Mouse (Mus musculus) bone marrow, adult 2 months (tissue): ENCODE results near the gene Rpl38. TPM values are rescaled to one million over a fixed set of nuclear protein-coding genes. Genes with fewer than 3 reads are reported as not detected.
A peak's percentile ranks its signal among the peaks of the same experiment; 100 is the strongest.
"Not testable (repeated sequence)": the region's sequence is repeated elsewhere in the genome, so short reads cannot be mapped to it uniquely, and the experiment has no call there.

Source experiments
- H3K27ac ChIP-seq: fragments of 200-500 bp; 2 replicates; pipeline ENCODE4 v1.5.1; 2012; ENCODE audit warnings: low read depth, mild to moderate bottlenecking, control low read depth, inconsistent platforms, low read length; ENCODE audit not compliant: control insufficient read depth, poor library complexity, insufficient read depth
- H3K4me1 ChIP-seq: fragments of 200-500 bp; 2 replicates; pipeline ENCODE4 v1.6.1; 2011; ENCODE audit warnings: low read length; ENCODE audit not compliant: control insufficient read depth, insufficient read depth
- H3K4me3 ChIP-seq: fragments of 200-500 bp; replicated peaks from 2 replicates; pipeline ENCODE3; 2011; ENCODE audit warnings: mild to moderate bottlenecking, low read depth, low read length, control low read depth; ENCODE audit not compliant: control insufficient read depth
- CTCF ChIP-seq: fragments of 200-500 bp; IDR thresholded peaks from 2 replicates; pipeline ENCODE4 v1.5.1; 2011; ENCODE audit warnings: low read length, control low read depth; ENCODE audit not compliant: control insufficient read depth, insufficient read depth
- POLR2A ChIP-seq: fragments of 200-500 bp; IDR thresholded peaks from 2 replicates; pipeline ENCODE4 v1.6.1; 2011; ENCODE audit warnings: low read depth, mild to moderate bottlenecking, control low read depth, low read length, borderline replicate concordance; ENCODE audit not compliant: control insufficient read depth
- WGBS: fragments of 180-500 bp; shearing (Covaris S2); methylation state at CpG from one replicate; pipeline ENCODE4 v1.1.7; 2018; 5-methylcytosine and 5-hydroxymethylcytosine counted together
- polyA plus RNA-seq: library from polyadenylated mRNA; stranded (reverse); fragments of >200 nt; gene quantifications from 2 replicates; pipeline ENCODE4 v1.2.4, GENCODE M21; 2011; ENCODE audit warnings: low replicate concordance; ENCODE audit not compliant: missing spikeins, insufficient read depth, insufficient read length

Rpl38 gene
- polyA plus RNA-seq, 1 experiment: 3,301 TPM

- Histone ChIP-seq H3K27ac (no peak overlapping the region), H3K4me1 (peaks cover 2% of the 10 kb centered on the region; the same call in 1 of the 2 replicates), H3K4me3 (no peak overlapping the region)
- TF ChIP-seq POLR2A: no peak
- no peak for TF ChIP-seq CTCF
- WGBS: 71% methylated on average over 7 of the region's 7 CpGs
Observed at GRCm38 (mm10) chr11:114664164-114664563, 4.2 kb upstream of the Rpl38 start.

- 19% methylated on average over 2 of the region's 2 CpGs for WGBS
Observed at GRCm38 (mm10) chr11:114665463-114665862, 2.9 kb upstream of the Rpl38 start.

GRCm38 (mm10) chr11:114666786-114667185 lies 1.5 kb upstream of the Rpl38 start:
- TF ChIP-seq POLR2A (no peak), CTCF (no peak)
- H3K4me3 ChIP-seq: no peak overlapping the region
- peaks cover 2% of the 10 kb centered on the region; the same call in 1 of the 2 replicates for H3K4me1 ChIP-seq
- no peak overlapping the region for H3K27ac ChIP-seq
- WGBS: 41% methylated on average over 13 of the region's 13 CpGs

More at GRCm38 (mm10) chr11:114665463-114665862, 2.9 kb upstream of the Rpl38 start:
- peaks cover 2% of the 10 kb centered on the region; the same call in 1 of the 2 replicates for H3K4me1 ChIP-seq
- no peak overlapping the region for H3K27ac ChIP-seq
- no peak overlapping the region for H3K4me3 ChIP-seq
- TF ChIP-seq POLR2A (no peak), CTCF (no peak)

GRCm38 (mm10) chr11:114667236-114667931 lies 940 bp upstream of the Rpl38 start:
- Histone ChIP-seq H3K27ac (no peak overlapping the region), H3K4me1 (peaks cover 2% of the 10 kb centered on the region; the same call in 1 of the 2 replicates), H3K4me3 (no peak overlapping the region)
- TF ChIP-seq CTCF: no peak
- no peak for TF ChIP-seq POLR2A
- 31% methylated on average over 17 of the region's 18 CpGs for WGBS

DNA sequence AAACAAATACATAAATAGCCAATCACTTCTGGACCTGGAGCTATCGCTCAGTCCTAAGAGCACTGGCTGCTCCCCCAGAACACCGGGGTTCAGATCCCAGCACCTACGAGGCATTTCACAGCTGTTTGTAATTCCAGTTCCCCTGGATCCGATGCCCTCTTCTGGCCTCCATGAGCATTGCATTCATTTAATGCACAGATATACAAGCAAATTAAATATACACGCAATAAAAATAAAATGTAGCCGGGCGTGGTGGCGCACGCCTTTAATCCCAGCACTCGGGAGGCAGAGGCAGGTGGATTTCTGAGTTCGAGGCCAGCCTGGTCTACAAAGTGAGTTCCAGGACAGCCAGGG lies 415 bp upstream of the Rpl38 start:
- not testable (repeated sequence) for H3K4me3 ChIP-seq, H3K4me1 ChIP-seq, H3K27ac ChIP-seq
- peak; percentile 19; the same call in 1 of the 2 replicates for TF ChIP-seq CTCF
- WGBS: 20% methylated on average over 11 of the region's 11 CpGs

- Histone ChIP-seq H3K27ac (peak overlapping the region; percentile 50), H3K4me1 (peaks cover 2% of the 10 kb centered on the region; the same call in 1 of the 2 replicates), H3K4me3 (peak overlapping the region; percentile 87)
- TF ChIP-seq CTCF: peak; percentile 44
- TF ChIP-seq POLR2A: no peak; the same call in 1 of the 2 replicates
- under 1% methylated on average over 60 of the region's 60 CpGs for WGBS
Observed at GRCm38 (mm10) chr11:114668741-114669623, 658 bp downstream of the Rpl38 start.

- TF ChIP-seq POLR2A (no peak), CTCF (no peak)
- H3K27ac ChIP-seq: peak overlapping the region; percentile 12; the same call in 1 of the 2 replicates
- peak overlapping the region; percentile 52 for H3K4me3 ChIP-seq
- H3K4me1 ChIP-seq: peaks cover 2% of the 10 kb centered on the region; the same call in 1 of the 2 replicates
- WGBS: 5% methylated on average over 12 of the region's 12 CpGs
Observed at GRCm38 (mm10) chr11:114669651-114670168, 1.4 kb downstream of the Rpl38 start.

DNA sequence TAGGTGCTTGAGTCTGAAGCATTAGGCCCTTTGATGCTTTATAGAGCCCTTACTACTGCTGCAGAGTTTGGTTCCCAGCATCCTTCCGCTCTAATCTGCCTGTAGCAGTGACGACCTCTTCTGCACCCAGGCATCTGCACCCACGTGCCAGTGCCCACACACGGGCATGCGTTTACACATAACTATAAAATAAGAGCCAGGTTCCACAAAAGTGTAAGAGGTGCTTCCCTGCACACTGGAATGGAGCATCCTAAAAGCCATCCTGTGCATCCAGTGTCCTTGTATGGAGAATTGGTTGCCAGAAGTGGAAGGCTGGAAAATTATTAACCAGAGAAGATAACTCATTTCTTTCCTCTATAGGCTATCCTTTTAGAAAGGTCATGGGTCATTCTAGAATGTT lies 2.8 kb downstream of the Rpl38 start:
- 81% methylated on average over 5 of the region's 5 CpGs for WGBS
- TF ChIP-seq CTCF (no peak), POLR2A (no peak)
- Histone ChIP-seq H3K4me1 (no peaks in the 10 kb centered on the region; the same call in 1 of the 2 replicates), H3K4me3 (no peak overlapping the region), H3K27ac (no peak overlapping the region)
